Mouse (Mus musculus) ES-Bruce4 (cell line): Measurements from ENCODE around the gene Setd6. TPM values are rescaled to one million over a fixed set of nuclear protein-coding genes. Genes with fewer than 3 reads are reported as not detected.

Experiments used
- H3K27ac ChIP-seq: 2 replicates; pipeline ENCODE4 v1.5.1; 2012; ENCODE audit warnings: low read length, inconsistent platforms; ENCODE audit not compliant: insufficient read depth
- H3K27me3 ChIP-seq: 2 replicates; pipeline ENCODE4 v1.6.1; 2012; ENCODE audit warnings: mild to moderate bottlenecking, low read length, inconsistent platforms; ENCODE audit not compliant: control insufficient read depth, poor library complexity, insufficient read depth, severe bottlenecking
- H3K36me3 ChIP-seq: 2 replicates; pipeline ENCODE4 v1.6.1; 2012; ENCODE audit warnings: inconsistent platforms, mild to moderate bottlenecking, low read length, moderate library complexity; ENCODE audit not compliant: control insufficient read depth, poor library complexity, insufficient read depth, severe bottlenecking
- H3K4me1 ChIP-seq: one replicate; pipeline ENCODE4 v1.8.1; 2011; ENCODE audit warnings: low read length; ENCODE audit not compliant: control insufficient read depth, insufficient read depth
- H3K4me3 ChIP-seq: 2 replicates; pipeline ENCODE4 v1.5.1; 2011; ENCODE audit warnings: low read depth, mild to moderate bottlenecking, low read length
- H3K9ac ChIP-seq: 2 replicates; pipeline ENCODE4 v1.6.1; 2012; ENCODE audit warnings: low read depth, mild to moderate bottlenecking, inconsistent platforms; ENCODE audit not compliant: poor library complexity, severe bottlenecking
- H3K9me3 ChIP-seq: replicated peaks from 2 replicates; pipeline ENCODE4 v1.6.1; 2012; ENCODE audit warnings: mild to moderate bottlenecking, low read length, inconsistent platforms; ENCODE audit not compliant: control insufficient read depth, poor library complexity, insufficient read depth, severe bottlenecking
- CTCF ChIP-seq: IDR thresholded peaks from one replicate; pipeline ENCODE4 v1.8.1; 2011; ENCODE audit warnings: low read depth, low read length
- EP300 ChIP-seq: IDR thresholded peaks from 2 replicates; pipeline ENCODE4 v1.6.1; 2011; ENCODE audit warnings: low read depth, low read length; ENCODE audit not compliant: insufficient read depth
- POLR2A ChIP-seq: IDR thresholded peaks from one replicate; pipeline ENCODE4 v1.8.1; 2011; ENCODE audit warnings: low read length; ENCODE audit not compliant: insufficient read depth
- polyA plus RNA-seq: library from polyadenylated mRNA; stranded (reverse); fragments of >200 nt; gene quantifications from 2 replicates; pipeline ENCODE4 v1.2.4, GENCODE M21; 2011; ENCODE audit warnings: low read depth; ENCODE audit not compliant: missing spikeins, insufficient read depth, insufficient read length

Setd6 gene
- polyA plus RNA-seq, 1 experiment, result 70.4 TPM

DNA sequence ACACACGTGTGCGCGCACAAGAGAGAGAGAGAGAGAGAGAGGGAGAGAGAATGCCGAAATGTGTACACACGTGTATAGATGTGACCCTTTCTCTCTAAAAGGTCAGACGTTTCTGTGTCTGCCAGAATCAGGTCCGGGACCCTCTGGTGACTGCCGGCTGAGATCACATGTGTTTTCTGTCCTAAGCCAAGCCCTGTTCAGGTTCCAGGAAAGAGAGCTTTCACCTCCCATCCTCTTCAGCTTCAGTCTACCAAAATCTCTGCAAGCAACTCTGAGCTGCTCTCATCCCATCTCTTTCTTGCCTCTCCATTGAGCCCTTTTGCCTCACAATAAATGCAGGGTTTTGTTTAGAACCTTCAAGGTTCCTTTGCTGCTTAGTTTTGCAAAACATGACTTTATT is 19.0 kb upstream of the Setd6 start:
- Histone ChIP-seq H3K27ac (0 out of 2 replicates have a peak overlapping the region, but pooled peaks have one; percentile 3), H3K4me3 (peak overlapping the region; percentile 35; the same call in 1 of the 2 replicates), H3K36me3 (no peaks in the 10 kb centered on the region), H3K9ac (no peak overlapping the region), H3K4me1 (peaks cover 2% of the 10 kb centered on the region), H3K9me3 (no peaks in the 10 kb centered on the region), H3K27me3 (no peaks in the 10 kb centered on the region)
- TF ChIP-seq EP300, result no peak
- no peak for TF ChIP-seq POLR2A
- no peak for TF ChIP-seq CTCF

GRCm38 (mm10) chr8:95697128-95697527 is 18.6 kb upstream of the Setd6 start:
- TF ChIP-seq EP300 (no peak), CTCF (peak; percentile 93)
- no peak overlapping the region for H3K27ac ChIP-seq
- H3K36me3 ChIP-seq, result no peaks in the 10 kb centered on the region
- H3K4me1 ChIP-seq, result peaks cover 2% of the 10 kb centered on the region
- no peaks in the 10 kb centered on the region for H3K9me3 ChIP-seq
- H3K4me3 ChIP-seq, result peak overlapping the region; percentile 35
- no peaks in the 10 kb centered on the region for H3K27me3 ChIP-seq
- H3K9ac ChIP-seq, result no peak overlapping the region

GRCm38 (mm10) chr8:95698179-95698578 is 17.5 kb upstream of the Setd6 start:
- H3K9me3 ChIP-seq, result no peaks in the 10 kb centered on the region
- TF ChIP-seq EP300, result no peak
- no peak for TF ChIP-seq POLR2A
- no peak for TF ChIP-seq CTCF
- H3K4me1 ChIP-seq, result peaks cover 2% of the 10 kb centered on the region
- no peak overlapping the region for H3K9ac ChIP-seq
- no peaks in the 10 kb centered on the region for H3K27me3 ChIP-seq
- H3K36me3 ChIP-seq, result no peaks in the 10 kb centered on the region
- H3K27ac ChIP-seq, result no peak overlapping the region
- no peak overlapping the region for H3K4me3 ChIP-seq

DNA sequence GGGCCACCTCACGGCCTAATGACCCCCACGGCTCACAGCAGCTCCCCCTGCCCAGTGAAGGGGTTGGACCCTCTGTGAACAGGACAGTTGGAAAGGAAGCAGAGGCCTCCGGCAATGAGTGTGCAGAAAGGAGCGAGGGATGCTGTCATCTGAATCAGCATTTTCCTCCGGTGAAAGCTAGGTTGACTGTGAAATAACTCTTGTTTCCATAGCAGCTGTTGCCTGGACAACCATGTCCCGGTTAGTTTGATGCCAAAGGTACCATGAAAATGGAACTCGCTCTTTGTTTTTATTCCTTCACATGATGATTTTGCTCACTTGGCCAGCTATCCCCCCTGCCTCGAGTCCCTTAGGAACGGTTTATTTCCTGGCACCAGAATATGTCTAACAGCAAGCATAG is 15.4 kb upstream of the Setd6 start:
- TF ChIP-seq POLR2A, result no peak
- TF ChIP-seq EP300, result no peak
- TF ChIP-seq CTCF, result no peak
- Histone ChIP-seq H3K9ac (no peak overlapping the region), H3K36me3 (no peaks in the 10 kb centered on the region), H3K4me3 (no peak overlapping the region), H3K27me3 (no peaks in the 10 kb centered on the region), H3K4me1 (peaks cover 2% of the 10 kb centered on the region), H3K9me3 (no peaks in the 10 kb centered on the region), H3K27ac (no peak overlapping the region)

DNA sequence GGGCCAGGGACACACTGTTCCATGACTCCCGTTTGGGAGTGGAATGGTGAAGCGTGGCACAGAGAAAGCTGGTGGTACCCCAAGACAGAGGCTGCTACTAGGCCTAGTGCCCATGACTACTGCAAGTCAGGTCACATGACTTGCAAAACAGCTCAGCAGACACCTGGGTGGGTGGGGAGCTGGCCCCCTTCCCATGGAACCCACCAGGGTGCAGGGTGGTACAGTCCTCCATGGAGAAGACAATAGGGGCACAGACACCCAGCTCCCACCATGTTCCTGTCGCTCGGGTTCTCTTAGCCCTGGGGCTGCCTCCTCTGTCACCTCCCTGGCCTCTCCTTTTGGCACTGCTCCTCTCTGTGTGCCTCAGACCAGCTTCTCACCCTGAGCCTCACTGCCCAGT is 13.9 kb upstream of the Setd6 start:
- H3K4me3 ChIP-seq, result no peak overlapping the region

GRCm38 (mm10) chr8:95702480-95703446 is 12.9 kb upstream of the Setd6 start:
- peak overlapping the region; percentile 75 for H3K4me3 ChIP-seq

More for the DNA sequence above, 13.9 kb upstream of the Setd6 start:
- TF ChIP-seq POLR2A, result no peak
- Histone ChIP-seq H3K9ac (no peak overlapping the region), H3K9me3 (no peaks in the 10 kb centered on the region), H3K36me3 (no peaks in the 10 kb centered on the region), H3K4me1 (peaks cover 2% of the 10 kb centered on the region), H3K27ac (no peak overlapping the region), H3K27me3 (no peaks in the 10 kb centered on the region)

More at GRCm38 (mm10) chr8:95702480-95703446, 12.9 kb upstream of the Setd6 start:
- Histone ChIP-seq H3K27me3 (no peaks in the 10 kb centered on the region), H3K4me1 (peaks cover 2% of the 10 kb centered on the region), H3K36me3 (no peaks in the 10 kb centered on the region), H3K9me3 (no peaks in the 10 kb centered on the region), H3K9ac (peak overlapping the region; percentile 28; the same call in 1 of the 2 replicates), H3K27ac (no peak overlapping the region)
- no peak for TF ChIP-seq CTCF
- peak; percentile 31 for TF ChIP-seq POLR2A
- no peak for TF ChIP-seq EP300
